In genomic region chr2:32752181-32752580, GRCm38 (mm10) we compare ENCODE assay signal across 11 mouse cellular contexts. TPM values are rescaled to one million over a fixed set of nuclear protein-coding genes. Genes with fewer than 3 reads are reported as not detected.
DNase-seq lines count a peak whose midpoint lies in the region; ATAC-seq and TF ChIP-seq lines count a peak whose summit lies in the region.
"Had no signal": no experiment of that assay in that cellular context is flagged by ENCODE, and none has a peak within 500 bp of the region (broad histone marks: within the 10 kb centered on the region; RNA-seq: fewer than 3 reads in every experiment).

No protein-coding gene starts in this region.

- TF ChIP-seq CTCF in forebrain, postnatal 0 days (IDR thresholded peaks at IDR 0.05; ENCODE audit: low read depth) = peak; percentile 30; the same call in 1 of the 2 replicates
- peak; percentile 40 for TF ChIP-seq CTCF in lung, embryonic 14.5 days (IDR thresholded peaks at IDR 0.05; ENCODE audit: low read depth)
- no peak for TF ChIP-seq CTCF in layer of hippocampus, adult 2 months (conservative IDR thresholded peaks at IDR 0.05)

- H3K4me2 ChIP-seq in forebrain, postnatal 0 days (ENCODE audit: low read depth) = no peak overlapping the region
- no peak overlapping the region for H3K4me2 ChIP-seq in forebrain, embryonic 16.5 days (ENCODE audit: low read length)
- peak overlapping the region; percentile 60; the same call in 1 of the 2 replicates for H3K4me2 ChIP-seq in lung, embryonic 14.5 days

- H3K4me3 ChIP-seq in forebrain, postnatal 0 days (ENCODE audit: low read depth, low read length) = no peak overlapping the region
- no peak overlapping the region for H3K4me3 ChIP-seq in forebrain, embryonic 16.5 days (replicated peaks; ENCODE audit: low read length)
- H3K4me3 ChIP-seq in lung, embryonic 14.5 days (ENCODE audit: low read depth, low read length) = no peak overlapping the region
- H3K4me3 ChIP-seq in limb, embryonic 10.5 days = peak overlapping the region; percentile 57; the same call in 1 of the 2 replicates
- H3K4me3 ChIP-seq in layer of hippocampus, adult 2 months = no peak overlapping the region

- no peaks in the 10 kb centered on the region for H3K4me1 ChIP-seq in forebrain, postnatal 0 days (ENCODE audit: insufficient read depth)
- H3K4me1 ChIP-seq in forebrain, embryonic 16.5 days (replicated peaks; ENCODE audit: control insufficient read depth, insufficient read depth, low read length) = peaks cover 8% of the 10 kb centered on the region
- H3K4me1 ChIP-seq in lung, embryonic 14.5 days (ENCODE audit: insufficient read depth) = no peaks in the 10 kb centered on the region
- peaks cover 29% of the 10 kb centered on the region for H3K4me1 ChIP-seq in limb, embryonic 10.5 days

- H3K27ac ChIP-seq in forebrain, postnatal 0 days (ENCODE audit: low read depth, low read length) = no peak overlapping the region
- H3K27ac ChIP-seq in forebrain, embryonic 16.5 days (ENCODE audit: low read length) = no peak overlapping the region
- no peak overlapping the region for H3K27ac ChIP-seq in lung, embryonic 14.5 days (ENCODE audit: low read depth)
- no peak overlapping the region for H3K27ac ChIP-seq in limb, embryonic 10.5 days
- no peak overlapping the region for H3K27ac ChIP-seq in layer of hippocampus, adult 2 months

- no peaks in the 10 kb centered on the region for H3K27me3 ChIP-seq in forebrain, postnatal 0 days (ENCODE audit: insufficient read depth, low read length)
- no peaks in the 10 kb centered on the region for H3K27me3 ChIP-seq in forebrain, embryonic 16.5 days (replicated peaks; ENCODE audit: control insufficient read depth, insufficient read depth, low read length)
- no peaks in the 10 kb centered on the region for H3K27me3 ChIP-seq in lung, embryonic 14.5 days (ENCODE audit: insufficient read depth, low read length)
- H3K27me3 ChIP-seq in limb, embryonic 10.5 days (ENCODE audit: low read depth, poor library complexity, severe bottlenecking) = peaks cover 15% of the 10 kb centered on the region

- 66% methylated on average over 10 of the region's 10 CpGs for WGBS in forebrain, postnatal 0 days
- 67% methylated on average over 10 of the region's 10 CpGs for WGBS in forebrain, embryonic 16.5 days
- 66% methylated on average over 10 of the region's 10 CpGs for WGBS in lung, embryonic 14.5 days
- 74% methylated on average over 10 of the region's 10 CpGs for WGBS in limb, embryonic 10.5 days

- no peak for ATAC-seq in forebrain, postnatal 0 days
- ATAC-seq in forebrain, embryonic 16.5 days = no peak
- no peak for ATAC-seq in lung, embryonic 14.5 days (ENCODE audit: insufficient read depth)
- ATAC-seq: CD4-positive, CD25-positive, alpha-beta regulatory T cell, adult 4 months; inflammation-experienced regulatory T-cells, adult 6 months had no signal

- DNase-seq in forebrain, postnatal 0 days = no peak
- DNase-seq in lung, embryonic 14.5 days = no peak
- no peak for DNase-seq in lung, postnatal 36 days
- no peak for DNase-seq in limb, embryonic 10.5 days (ENCODE audit: low spot score)
- DNase-seq in retina, embryonic 14.5 days (ENCODE audit: low spot score) = peak; percentile 42
- DNase-seq in layer of hippocampus, adult 2 months (ENCODE audit: low spot score in 2 of 2) = no peak
- no peak for DNase-seq in urinary bladder, postnatal 36 days (ENCODE audit: low spot score in 2 of 2)
- DNase-seq: cerebellum, adult 11 months had no signal

- no peak overlapping the region for H3K9ac ChIP-seq in forebrain, postnatal 0 days
- no peak overlapping the region for H3K9ac ChIP-seq in forebrain, embryonic 16.5 days (replicated peaks; ENCODE audit: low read depth, low read length)
- no peak overlapping the region for H3K9ac ChIP-seq in lung, embryonic 14.5 days

- H3K9me3 ChIP-seq in forebrain, postnatal 0 days (ENCODE audit: low read length) = no peaks in the 10 kb centered on the region
- H3K9me3 ChIP-seq in forebrain, embryonic 16.5 days (ENCODE audit: control insufficient read depth, low read length) = no peaks in the 10 kb centered on the region
- H3K9me3 ChIP-seq in lung, embryonic 14.5 days (ENCODE audit: low read depth, low read length) = no peaks in the 10 kb centered on the region
- H3K9me3 ChIP-seq in limb, embryonic 10.5 days (replicated peaks) = no peaks in the 10 kb centered on the region

- peaks cover 74% of the 10 kb centered on the region for H3K36me3 ChIP-seq in forebrain, postnatal 0 days (ENCODE audit: insufficient read depth)
- H3K36me3 ChIP-seq in forebrain, embryonic 16.5 days (ENCODE audit: control insufficient read depth, insufficient read depth) = peaks cover 15% of the 10 kb centered on the region; the same call in 1 of the 2 replicates
- peaks cover 56% of the 10 kb centered on the region; the same call in 1 of the 2 replicates for H3K36me3 ChIP-seq in lung, embryonic 14.5 days (ENCODE audit: insufficient read depth)
- H3K36me3 ChIP-seq in limb, embryonic 10.5 days = peaks cover 29% of the 10 kb centered on the region

RNA-seq across cellular contexts. Expression of gene Tor2a, which starts 4.9 kb away (rescaled TPM):
- total RNA-seq in forebrain, postnatal 0 days (2014; rRNA removed) = 51.4 and 54.3 TPM in 2 replicates
- 40.7 and 44.8 TPM in 2 replicates for polyA plus RNA-seq in forebrain, postnatal 0 days (2015; fragmentation: Nextera tagmentation; extraction: Ambion mirVana)
- 62.1 and 65.4 TPM in 2 replicates for polyA plus RNA-seq in forebrain, embryonic 16.5 days (2015; fragmentation: Nextera tagmentation; extraction: Ambion mirVana)
- 66.2 and 71.0 TPM in 2 replicates for polyA plus RNA-seq in lung, embryonic 14.5 days (2014; fragmentation: Nextera tagmentation; extraction: Ambion mirVana)
- 52.9 and 61.1 TPM in 2 replicates for polyA plus RNA-seq in limb, embryonic 10.5 days (2016; fragmentation: Nextera tagmentation; extraction: Ambion mirVana)
- total RNA-seq in layer of hippocampus, adult 2 months (2021) = 10 to 100 TPM; 30.3 to 32.3 TPM

RNA-seq across cellular contexts. Expression of gene 6330409D20Rik, which starts 11.4 kb away (rescaled TPM):
- total RNA-seq in forebrain, postnatal 0 days (2014; rRNA removed) = 2.1 and 4.3 TPM in 2 replicates
- polyA plus RNA-seq in forebrain, postnatal 0 days (2015; fragmentation: Nextera tagmentation; extraction: Ambion mirVana) = 2.2 and 2.9 TPM in 2 replicates
- polyA plus RNA-seq in forebrain, embryonic 16.5 days (2015; fragmentation: Nextera tagmentation; extraction: Ambion mirVana) = 2.8 and 3.5 TPM in 2 replicates
- 0.20 TPM in 1 of 2 replicates, not detected in the other for polyA plus RNA-seq in lung, embryonic 14.5 days (2014; fragmentation: Nextera tagmentation; extraction: Ambion mirVana)
- 0.14 TPM in 1 of 2 replicates, not detected in the other for polyA plus RNA-seq in limb, embryonic 10.5 days (2016; fragmentation: Nextera tagmentation; extraction: Ambion mirVana)
- total RNA-seq in layer of hippocampus, adult 2 months (2021) = 1 to 10 TPM; 1.4 to 2.9 TPM

RNA-seq across cellular contexts. Expression of gene Ttc16, which starts 23.3 kb away (rescaled TPM):
- total RNA-seq in forebrain, postnatal 0 days (2014; rRNA removed) = 1.00 and 1.8 TPM in 2 replicates
- 0.68 and 1.2 TPM in 2 replicates for polyA plus RNA-seq in forebrain, postnatal 0 days (2015; fragmentation: Nextera tagmentation; extraction: Ambion mirVana)
- polyA plus RNA-seq in forebrain, embryonic 16.5 days (2015; fragmentation: Nextera tagmentation; extraction: Ambion mirVana) = 0.41 and 0.62 TPM in 2 replicates
- 0.15 and 0.33 TPM in 2 replicates for polyA plus RNA-seq in lung, embryonic 14.5 days (2014; fragmentation: Nextera tagmentation; extraction: Ambion mirVana)
- 0.23 and 0.38 TPM in 2 replicates for polyA plus RNA-seq in limb, embryonic 10.5 days (2016; fragmentation: Nextera tagmentation; extraction: Ambion mirVana)
- total RNA-seq in layer of hippocampus, adult 2 months (2021) = under 1 TPM; 0.69 to 0.82 TPM

RNA-seq across cellular contexts. Expression of gene Ptrh1, which starts 23.4 kb away (rescaled TPM):
- 2.4 and 5.5 TPM in 2 replicates for total RNA-seq in forebrain, postnatal 0 days (2014; rRNA removed)
- 4.0 and 4.8 TPM in 2 replicates for polyA plus RNA-seq in forebrain, postnatal 0 days (2015; fragmentation: Nextera tagmentation; extraction: Ambion mirVana)
- 5.4 and 6.9 TPM in 2 replicates for polyA plus RNA-seq in forebrain, embryonic 16.5 days (2015; fragmentation: Nextera tagmentation; extraction: Ambion mirVana)
- polyA plus RNA-seq in lung, embryonic 14.5 days (2014; fragmentation: Nextera tagmentation; extraction: Ambion mirVana) = 2.7 and 4.4 TPM in 2 replicates
- 5.3 and 5.6 TPM in 2 replicates for polyA plus RNA-seq in limb, embryonic 10.5 days (2016; fragmentation: Nextera tagmentation; extraction: Ambion mirVana)
- 1 to 10 TPM; 5.9 to 6.4 TPM for total RNA-seq in layer of hippocampus, adult 2 months (2021)

RNA-seq across cellular contexts. Expression of gene Sh2d3c, which starts 31.3 kb away (rescaled TPM):
- 16.5 and 24.1 TPM in 2 replicates for total RNA-seq in forebrain, postnatal 0 days (2014; rRNA removed)
- 41.3 and 48.9 TPM in 2 replicates for polyA plus RNA-seq in forebrain, postnatal 0 days (2015; fragmentation: Nextera tagmentation; extraction: Ambion mirVana)
- polyA plus RNA-seq in forebrain, embryonic 16.5 days (2015; fragmentation: Nextera tagmentation; extraction: Ambion mirVana) = 41.9 and 43.0 TPM in 2 replicates
- 37.6 and 38.8 TPM in 2 replicates for polyA plus RNA-seq in lung, embryonic 14.5 days (2014; fragmentation: Nextera tagmentation; extraction: Ambion mirVana)
- polyA plus RNA-seq in limb, embryonic 10.5 days (2016; fragmentation: Nextera tagmentation; extraction: Ambion mirVana) = 16.2 and 20.9 TPM in 2 replicates
- total RNA-seq in layer of hippocampus, adult 2 months (2021) = 10 to 100 TPM; 18.9 to 20.1 TPM
